Mouse (Mus musculus) midbrain, embryonic 14.5 days (tissue): ENCODE measurements around the gene Mybpc1. TPM values are rescaled to one million over a fixed set of nuclear protein-coding genes. Genes with fewer than 3 reads are reported as not detected.
"Not testable (repeated sequence)": the region's sequence is repeated elsewhere in the genome, so short reads cannot be mapped to it uniquely, and the experiment has no call there.

Source experiments
- ATAC-seq: fragments of 200-750 bp; cut with Nextera tagmentation; 2 replicates; pipeline ENCODE4 v1.8.0; 2017; ENCODE audit warnings: moderate number of reproducible peaks, moderate library complexity; ENCODE audit not compliant: low FRiP score, low TSS enrichment
- DNase-seq: peaks from one replicate; pipeline ENCODE4 v3.0.0-alpha.2; 2015
- H3K27ac ChIP-seq: fragments of 300-500 bp; sonication (generic); replicated peaks from 2 replicates; pipeline ENCODE4 v1.5.1; 2014; ENCODE audit warnings: mild to moderate bottlenecking, low read depth, low read length, moderate library complexity
- H3K27me3 ChIP-seq: fragments of 300-500 bp; sonication (generic); 2 replicates; pipeline ENCODE4 v1.6.1; 2014; ENCODE audit warnings: low read length, control low read depth, mixed read lengths; ENCODE audit not compliant: control insufficient read depth, insufficient read depth
- H3K36me3 ChIP-seq: fragments of 300-500 bp; sonication (generic); 2 replicates; pipeline ENCODE4 v1.6.1; 2014; ENCODE audit warnings: low read length, control low read depth; ENCODE audit not compliant: control insufficient read depth, insufficient read depth
- H3K4me1 ChIP-seq: fragments of 300-500 bp; sonication (generic); 2 replicates; pipeline ENCODE4 v1.6.1; 2014; ENCODE audit warnings: mild to moderate bottlenecking, antibody characterized with exemption, low read length, control low read depth; ENCODE audit not compliant: control insufficient read depth, insufficient read depth
- H3K4me2 ChIP-seq: fragments of 300-500 bp; sonication (generic); 2 replicates; pipeline ENCODE4 v1.6.1; 2014; ENCODE audit warnings: mild to moderate bottlenecking, low read length, moderate library complexity
- H3K4me3 ChIP-seq: fragments of 300-500 bp; sonication (generic); replicated peaks from 2 replicates; pipeline ENCODE4 v1.5.1; 2014; ENCODE audit warnings: low read depth, low read length
- H3K9ac ChIP-seq: fragments of 300-500 bp; sonication (generic); replicated peaks from 2 replicates; pipeline ENCODE4 v1.6.1; 2014; ENCODE audit warnings: mild to moderate bottlenecking, low read length, moderate library complexity
- H3K9me3 ChIP-seq: fragments of 300-500 bp; sonication (generic); 2 replicates; pipeline ENCODE4 v1.6.1; 2016; ENCODE audit warnings: low read length, control low read depth, mixed read lengths; ENCODE audit not compliant: control insufficient read depth
- WGBS: fragments of 180-500 bp; shearing (Covaris S2); extraction: QIAGEN DNeasy Blood & Tissue Kit; methylation state at CpG from one replicate; pipeline ENCODE4 v1.1.7; 2014; 5-methylcytosine and 5-hydroxymethylcytosine counted together
- polyA plus RNA-seq: library from polyadenylated mRNA; unstranded; fragments of >200 nt; fragmentation: Nextera tagmentation; extraction: Ambion mirVana; gene quantifications from 2 replicates; pipeline ENCODE4 v1.2.1, GENCODE M21; 2014

Mybpc1 gene
- polyA plus RNA-seq, 1 experiment from 2014 or later = 4.1 TPM

DNA sequence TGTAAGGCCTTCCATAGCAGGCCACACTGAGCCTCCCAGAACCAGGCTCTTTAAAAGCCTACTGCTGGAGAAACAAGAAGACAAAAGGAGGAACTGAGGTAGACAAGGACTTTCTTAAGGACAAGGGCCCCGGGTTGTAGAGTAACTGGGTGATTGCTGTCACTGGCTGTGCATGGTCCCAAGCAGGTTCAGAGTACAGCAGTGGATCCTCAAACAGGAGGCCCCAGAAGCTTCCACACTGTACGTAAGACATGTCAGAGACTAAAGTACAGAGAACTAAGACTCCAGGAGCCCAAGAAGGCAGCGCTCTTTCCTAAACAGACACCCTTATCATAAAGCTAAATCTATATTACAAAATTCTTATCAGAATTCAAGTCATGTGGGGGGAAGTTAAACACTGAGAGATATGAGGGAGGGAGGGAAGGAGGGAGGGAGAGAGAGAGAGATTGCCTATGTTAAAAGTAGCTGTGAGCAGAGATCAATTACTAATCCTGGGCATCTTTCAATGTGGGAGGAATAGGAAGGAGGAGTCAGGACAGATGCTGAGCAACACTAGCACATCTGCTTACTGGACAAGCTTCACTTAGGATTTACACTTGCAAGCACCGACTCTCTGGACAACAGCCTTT, 109.9 kb downstream of the Mybpc1 start:
- ATAC-seq (no peak), DNase-seq (no peak)
- Histone ChIP-seq H3K9ac (no peak overlapping the region), H3K4me1 (no peaks in the 10 kb centered on the region; the same call in 1 of the 2 replicates), H3K36me3 (no peaks in the 10 kb centered on the region), H3K4me2 (no peak overlapping the region), H3K4me3 (no peak overlapping the region), H3K27me3 (no peaks in the 10 kb centered on the region), H3K27ac (no peak overlapping the region), H3K9me3 (no peaks in the 10 kb centered on the region)
- WGBS = 75% methylated on average over 4 of the region's 4 CpGs

DNA sequence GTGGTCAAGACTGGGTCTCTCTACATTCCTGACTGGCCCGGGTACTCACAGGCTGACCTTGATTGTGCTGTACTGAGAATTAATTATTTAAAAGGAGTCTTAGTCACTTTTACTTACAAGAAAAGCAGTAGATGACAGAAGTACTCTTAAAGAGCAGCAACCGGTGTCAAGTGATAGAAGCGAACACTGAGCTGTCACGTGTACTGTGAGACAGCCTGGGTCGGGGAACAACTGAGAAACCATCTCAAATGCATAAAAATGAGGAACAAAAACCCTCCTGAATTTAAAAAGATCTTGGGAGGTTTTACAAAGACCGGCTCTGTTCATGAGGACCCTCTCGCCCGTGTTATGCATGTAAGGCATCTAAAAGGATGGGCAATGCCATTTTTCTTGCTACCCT, 112.3 kb downstream of the Mybpc1 start:
- Histone ChIP-seq H3K9me3 (no peaks in the 10 kb centered on the region), H3K27me3 (no peaks in the 10 kb centered on the region), H3K4me2 (no peak overlapping the region), H3K27ac (no peak overlapping the region), H3K9ac (no peak overlapping the region), H3K4me3 (no peak overlapping the region), H3K4me1 (no peaks in the 10 kb centered on the region; the same call in 1 of the 2 replicates), H3K36me3 (no peaks in the 10 kb centered on the region)
- ATAC-seq = no peak
- DNase-seq = no peak
- WGBS = 59% methylated on average over 8 of the region's 8 CpGs

DNA sequence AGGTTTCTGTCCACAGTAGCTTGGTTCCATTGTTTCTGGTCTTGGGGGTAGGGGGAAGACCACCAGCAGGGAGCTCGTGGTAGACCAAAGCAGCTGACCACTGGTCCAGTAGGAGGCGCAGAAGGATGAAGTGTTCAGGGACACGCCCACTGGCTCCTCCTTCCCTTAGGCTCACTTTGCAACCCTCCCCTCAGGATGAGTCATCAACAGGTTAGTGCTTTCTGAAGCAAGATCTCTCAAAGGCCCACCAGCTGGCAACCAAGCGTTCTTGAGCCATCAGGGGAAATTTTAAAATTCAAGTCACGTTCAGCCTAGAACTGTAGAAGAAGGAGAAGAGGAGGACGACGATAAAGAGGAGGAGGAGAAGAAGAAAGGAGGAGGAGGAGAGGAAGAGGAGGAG, 113.3 kb downstream of the Mybpc1 start:
- H3K4me2 ChIP-seq = no peak overlapping the region
- WGBS = 60% methylated on average over 7 of the region's 7 CpGs
- H3K27me3 ChIP-seq = no peaks in the 10 kb centered on the region
- no peak overlapping the region for H3K4me3 ChIP-seq
- no peak overlapping the region for H3K27ac ChIP-seq
- H3K4me1 ChIP-seq = no peaks in the 10 kb centered on the region; the same call in 1 of the 2 replicates
- DNase-seq (no peak), ATAC-seq (no peak)
- no peak overlapping the region for H3K9ac ChIP-seq
- no peaks in the 10 kb centered on the region for H3K36me3 ChIP-seq
- no peaks in the 10 kb centered on the region for H3K9me3 ChIP-seq

DNA sequence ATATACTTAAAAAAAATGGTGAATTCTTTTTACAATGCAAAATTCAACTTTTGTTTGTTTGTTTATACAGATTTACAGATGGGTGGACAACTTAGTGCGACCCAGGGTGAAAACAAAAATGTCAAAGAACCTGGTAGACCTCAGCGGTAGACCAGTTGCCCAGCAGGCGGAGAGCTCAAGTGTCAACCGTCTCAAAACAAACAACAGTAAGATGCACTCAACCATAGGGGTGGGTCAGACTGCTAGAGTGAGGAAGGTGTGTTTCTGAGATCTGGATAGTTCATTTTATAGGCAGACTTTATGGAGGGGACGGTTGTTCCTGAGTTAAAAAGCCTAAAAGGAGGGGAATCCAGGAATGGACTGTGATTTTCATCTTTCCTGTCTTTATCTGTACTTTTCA, 116.3 kb downstream of the Mybpc1 start:
- Histone ChIP-seq H3K9ac (no peak overlapping the region), H3K4me3 (no peak overlapping the region), H3K9me3 (no peaks in the 10 kb centered on the region), H3K36me3 (no peaks in the 10 kb centered on the region; the same call in 1 of the 2 replicates), H3K27me3 (no peaks in the 10 kb centered on the region), H3K4me2 (no peak overlapping the region), H3K27ac (no peak overlapping the region), H3K4me1 (no peaks in the 10 kb centered on the region; the same call in 1 of the 2 replicates)
- ATAC-seq (no peak), DNase-seq (no peak)
- 94% methylated on average over 5 of the region's 5 CpGs for WGBS

DNA sequence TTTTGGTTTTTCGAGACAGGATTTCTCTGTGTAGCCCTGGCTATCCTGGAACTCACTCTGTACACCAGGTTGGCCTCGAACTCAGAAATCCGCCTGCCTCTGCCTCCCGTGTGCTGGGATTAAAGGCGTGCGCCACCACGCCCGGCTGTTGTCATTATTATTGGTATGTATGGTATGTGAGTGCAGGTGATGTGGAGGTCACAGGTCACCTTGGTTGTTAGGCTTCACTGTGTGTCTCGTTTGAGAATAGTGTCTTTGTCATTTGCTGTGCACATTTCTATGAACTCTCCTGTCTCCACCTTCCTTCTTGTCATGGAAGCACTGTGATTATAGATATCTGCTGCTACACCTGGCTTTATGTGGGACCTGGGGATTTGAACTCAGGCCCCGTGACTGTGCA, 122.1 kb downstream of the Mybpc1 start:
- not testable (repeated sequence) for ATAC-seq, H3K27ac ChIP-seq, H3K27me3 ChIP-seq, H3K4me3 ChIP-seq, H3K9ac ChIP-seq, H3K4me2 ChIP-seq, H3K9me3 ChIP-seq, H3K4me1 ChIP-seq, DNase-seq, H3K36me3 ChIP-seq
- WGBS = 94% methylated on average over 10 of the region's 10 CpGs

Other genes with a start within 250 kb of the Mybpc1 start
- 0.18 and 0.50 TPM in 2 replicates for gene Dram1, start 226.1 kb downstream of the Mybpc1 start, polyA plus RNA-seq
- gene Gnptab, start 226.0 kb downstream of the Mybpc1 start, polyA plus RNA-seq = 18.1 and 20.0 TPM in 2 replicates
- 0.67 TPM in 1 of 2 replicates, not detected in the other for gene Sycp3, start 145.6 kb downstream of the Mybpc1 start, polyA plus RNA-seq
- 8.5 and 8.7 TPM in 2 replicates for gene Chpt1, start 101.1 kb downstream of the Mybpc1 start, polyA plus RNA-seq
- not detected in 2 replicates for gene Spic, start 79.9 kb upstream of the Mybpc1 start, polyA plus RNA-seq
- gene Arl1, start 125.7 kb upstream of the Mybpc1 start, polyA plus RNA-seq = 150 and 153 TPM in 2 replicates
- gene Utp20, start 221.7 kb upstream of the Mybpc1 start, polyA plus RNA-seq = 10.3 and 12.7 TPM in 2 replicates